Mouse (Mus musculus): Measurements from ENCODE around the gene Capn13. TPM values are rescaled to one million over a fixed set of nuclear protein-coding genes. Genes with fewer than 3 reads are reported as not detected.

Gene Capn13
- polyA plus RNA-seq, 1 experiment from 2014 or later: not detected

DNA sequence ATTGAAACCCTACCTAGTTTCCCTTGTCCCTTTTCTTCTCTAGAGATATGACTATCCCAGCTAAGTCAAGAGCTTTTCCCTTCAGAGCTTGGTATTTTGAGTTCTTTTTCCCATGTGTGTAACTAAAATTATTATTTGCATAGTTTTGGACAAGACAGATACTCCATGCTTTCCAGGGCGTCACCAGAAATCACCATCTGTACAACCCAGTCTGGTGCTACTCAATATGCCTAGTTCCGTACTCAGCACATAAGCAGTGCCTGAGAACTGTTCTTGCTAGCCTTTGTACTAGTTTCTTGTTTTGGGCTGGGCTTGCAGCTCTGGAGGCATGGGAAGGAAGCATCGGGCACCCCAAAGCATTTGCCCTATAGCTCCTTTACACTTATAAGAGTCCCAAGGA lies 19.0 kb downstream of the Capn13 start:
- Histone ChIP-seq H3K4me3 (ENCODE audit: low read depth, low read length) (no peak overlapping the region), H3K9ac (ENCODE audit: low read depth, low read length) (no peak overlapping the region), H3K4me2 (no peak overlapping the region), H3K27me3 (replicated peaks; ENCODE audit: control insufficient read depth, insufficient read depth, low read length) (no peaks in the 10 kb centered on the region), H3K9me3 (ENCODE audit: control insufficient read depth, low read length) (no peaks in the 10 kb centered on the region), H3K27ac (ENCODE audit: low read depth, low read length) (no peak overlapping the region), H3K36me3 (ENCODE audit: control insufficient read depth, insufficient read depth, low read length) (no peaks in the 10 kb centered on the region), H3K4me1 (replicated peaks; ENCODE audit: control insufficient read depth, insufficient read depth, low read length) (no peaks in the 10 kb centered on the region)
- no peak for DNase-seq (ENCODE audit: low spot score)
- 85% methylated on average over 3 of the region's 3 CpGs for WGBS
- ATAC-seq (replicated peaks; ENCODE audit: low FRiP score): no peak

DNA sequence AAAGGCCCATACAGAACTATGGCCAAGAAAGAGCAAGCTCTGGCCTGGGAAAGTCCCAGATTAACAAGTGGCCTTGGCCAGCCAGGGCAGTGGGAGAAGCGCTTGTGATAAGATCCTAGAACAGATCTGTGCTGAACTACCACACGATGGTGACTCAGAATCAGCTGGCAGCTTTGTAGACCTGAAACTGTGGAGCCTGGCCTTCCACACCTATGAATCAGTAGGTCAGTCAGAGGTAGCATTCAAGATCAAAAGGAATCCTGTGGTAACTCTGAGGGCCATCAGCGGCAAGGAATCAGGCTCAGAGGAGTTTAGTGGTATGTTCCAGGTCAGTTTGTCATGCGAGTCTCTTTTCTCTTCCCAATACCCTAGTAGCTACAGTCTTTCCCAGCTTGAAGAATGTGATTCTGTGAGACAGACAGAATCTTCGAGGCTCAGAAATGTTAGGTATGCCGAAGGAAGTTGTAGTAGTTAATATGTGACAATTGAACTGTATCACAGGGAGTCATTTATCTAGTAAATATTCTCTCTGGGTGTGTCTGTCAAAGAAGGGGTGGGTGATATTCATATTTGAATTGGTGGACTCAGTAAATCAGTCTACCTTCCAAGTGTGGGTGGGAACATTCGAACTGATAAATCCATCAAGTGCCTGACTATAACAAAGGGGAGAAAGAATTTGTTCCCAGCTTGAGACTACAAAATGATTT lies 22.7 kb downstream of the Capn13 start:
- H3K27ac ChIP-seq (ENCODE audit: low read depth, low read length): no peak overlapping the region
- WGBS: 71% methylated on average over 7 of the region's 7 CpGs
- H3K4me3 ChIP-seq (ENCODE audit: low read depth, low read length): no peak overlapping the region
- no peaks in the 10 kb centered on the region for H3K4me1 ChIP-seq (replicated peaks; ENCODE audit: control insufficient read depth, insufficient read depth, low read length)
- no peaks in the 10 kb centered on the region for H3K9me3 ChIP-seq (ENCODE audit: control insufficient read depth, low read length)
- H3K4me2 ChIP-seq: no peak overlapping the region
- no peak for DNase-seq (ENCODE audit: low spot score)
- no peaks in the 10 kb centered on the region for H3K27me3 ChIP-seq (replicated peaks; ENCODE audit: control insufficient read depth, insufficient read depth, low read length)
- H3K36me3 ChIP-seq (ENCODE audit: control insufficient read depth, insufficient read depth, low read length): no peaks in the 10 kb centered on the region
- no peak overlapping the region for H3K9ac ChIP-seq (ENCODE audit: low read depth, low read length)
- no peak for ATAC-seq (replicated peaks; ENCODE audit: low FRiP score)

DNA sequence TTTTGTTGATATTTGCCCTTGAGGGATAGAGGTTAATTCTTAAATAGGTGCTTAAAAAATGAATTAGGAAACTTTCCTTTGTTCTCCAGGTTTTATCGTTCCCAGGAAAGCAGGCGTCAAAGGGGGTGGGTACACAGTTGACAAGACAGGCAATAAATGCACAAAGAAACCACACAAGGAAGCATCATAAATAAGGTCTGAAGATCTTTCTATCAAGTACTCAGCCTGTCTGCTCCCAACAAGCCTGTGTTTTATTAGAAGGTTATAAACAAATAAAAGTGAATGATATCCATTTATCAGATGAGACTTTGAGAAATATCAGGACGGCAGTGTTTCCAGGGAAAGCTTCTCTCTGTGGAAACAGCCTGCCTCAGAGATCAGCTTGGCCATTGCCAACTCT lies 33.3 kb downstream of the Capn13 start:
- Histone ChIP-seq H3K36me3 (ENCODE audit: control insufficient read depth, insufficient read depth, low read length) (no peaks in the 10 kb centered on the region), H3K4me2 (no peak overlapping the region), H3K4me3 (ENCODE audit: low read depth, low read length) (no peak overlapping the region), H3K27ac (ENCODE audit: low read depth, low read length) (no peak overlapping the region), H3K4me1 (replicated peaks; ENCODE audit: control insufficient read depth, insufficient read depth, low read length) (no peaks in the 10 kb centered on the region), H3K27me3 (replicated peaks; ENCODE audit: control insufficient read depth, insufficient read depth, low read length) (no peaks in the 10 kb centered on the region), H3K9me3 (ENCODE audit: control insufficient read depth, low read length) (no peaks in the 10 kb centered on the region), H3K9ac (ENCODE audit: low read depth, low read length) (no peak overlapping the region)
- ATAC-seq (replicated peaks; ENCODE audit: low FRiP score): no peak
- WGBS: 75% methylated on average over 3 of the region's 3 CpGs
- no peak for DNase-seq (ENCODE audit: low spot score)

DNA sequence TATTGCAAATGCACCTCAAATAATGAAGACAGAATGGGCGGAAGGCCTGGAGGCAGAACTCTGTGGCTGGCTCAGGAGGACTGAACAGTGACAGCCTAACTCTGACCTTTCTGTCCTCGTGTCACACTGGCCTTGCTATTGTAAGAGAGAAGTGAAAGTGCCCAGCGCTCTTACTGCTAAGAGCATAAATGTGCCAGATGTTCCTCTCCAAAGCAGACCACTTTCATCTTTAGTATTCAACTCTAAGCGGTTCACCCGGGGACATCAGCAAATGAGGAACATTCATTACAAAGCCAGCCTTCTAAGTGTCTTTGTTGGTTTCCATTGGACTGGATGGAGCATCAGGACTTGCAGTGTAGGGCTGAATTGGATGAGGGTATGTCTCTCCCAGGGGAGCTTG lies 39.6 kb downstream of the Capn13 start:
- WGBS: 78% methylated on average over 5 of the region's 5 CpGs
- no peak for ATAC-seq (replicated peaks; ENCODE audit: low FRiP score)
- Histone ChIP-seq H3K27ac (ENCODE audit: low read depth, low read length) (no peak overlapping the region), H3K4me1 (replicated peaks; ENCODE audit: control insufficient read depth, insufficient read depth, low read length) (no peaks in the 10 kb centered on the region), H3K27me3 (replicated peaks; ENCODE audit: control insufficient read depth, insufficient read depth, low read length) (no peaks in the 10 kb centered on the region), H3K4me3 (ENCODE audit: low read depth, low read length) (no peak overlapping the region), H3K36me3 (ENCODE audit: control insufficient read depth, insufficient read depth, low read length) (no peaks in the 10 kb centered on the region), H3K9me3 (ENCODE audit: control insufficient read depth, low read length) (no peaks in the 10 kb centered on the region), H3K4me2 (no peak overlapping the region), H3K9ac (ENCODE audit: low read depth, low read length) (no peak overlapping the region)
- no peak for DNase-seq (ENCODE audit: low spot score)

DNA sequence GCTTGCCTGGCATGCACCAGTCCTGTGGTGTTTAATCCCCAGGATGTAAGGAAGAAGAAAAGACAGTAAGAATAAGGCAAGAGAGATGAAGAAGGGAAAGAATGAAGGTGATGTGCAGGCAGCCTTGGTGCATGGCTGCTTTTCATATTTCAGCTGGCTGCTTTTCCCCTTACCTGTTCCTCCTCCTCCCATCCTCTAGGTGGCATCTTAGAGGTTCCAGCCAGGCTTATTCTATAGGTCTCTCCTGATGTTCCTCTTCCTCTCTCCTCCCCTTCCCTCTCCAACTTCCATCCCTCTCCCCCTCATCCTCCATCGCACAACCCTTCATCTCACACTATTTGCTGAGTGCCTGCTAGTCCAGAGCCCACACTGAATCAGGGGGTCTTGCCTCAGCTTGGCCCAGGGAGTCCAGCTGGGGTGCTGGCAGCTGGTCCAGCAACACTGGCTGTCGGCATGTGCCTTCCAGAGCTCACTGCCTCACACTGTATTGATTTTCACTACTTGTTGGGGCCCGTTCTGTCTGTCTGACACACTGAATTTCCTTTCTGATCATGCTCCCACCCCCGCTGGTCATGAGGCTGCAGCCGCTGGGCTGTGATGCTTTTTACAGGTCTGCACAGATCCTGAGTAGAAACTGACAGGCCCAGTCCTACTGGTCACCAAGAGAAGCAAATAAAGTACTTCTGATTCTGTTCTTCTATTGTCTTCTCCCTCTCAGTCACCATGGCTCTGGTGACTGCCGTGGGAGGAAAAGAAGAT lies 56.9 kb downstream of the Capn13 start:
- Histone ChIP-seq H3K4me3 (ENCODE audit: low read depth, low read length) (no peak overlapping the region), H3K9ac (ENCODE audit: low read depth, low read length) (no peak overlapping the region), H3K4me1 (replicated peaks; ENCODE audit: control insufficient read depth, insufficient read depth, low read length) (no peaks in the 10 kb centered on the region), H3K27me3 (replicated peaks; ENCODE audit: control insufficient read depth, insufficient read depth, low read length) (no peaks in the 10 kb centered on the region), H3K36me3 (ENCODE audit: control insufficient read depth, insufficient read depth, low read length) (no peaks in the 10 kb centered on the region), H3K27ac (ENCODE audit: low read depth, low read length) (no peak overlapping the region), H3K9me3 (ENCODE audit: control insufficient read depth, low read length) (no peaks in the 10 kb centered on the region), H3K4me2 (no peak overlapping the region)
- DNase-seq (ENCODE audit: low spot score) (no peak), ATAC-seq (replicated peaks; ENCODE audit: low FRiP score) (no peak)
- WGBS: 66% methylated on average over 6 of the region's 6 CpGs

DNA sequence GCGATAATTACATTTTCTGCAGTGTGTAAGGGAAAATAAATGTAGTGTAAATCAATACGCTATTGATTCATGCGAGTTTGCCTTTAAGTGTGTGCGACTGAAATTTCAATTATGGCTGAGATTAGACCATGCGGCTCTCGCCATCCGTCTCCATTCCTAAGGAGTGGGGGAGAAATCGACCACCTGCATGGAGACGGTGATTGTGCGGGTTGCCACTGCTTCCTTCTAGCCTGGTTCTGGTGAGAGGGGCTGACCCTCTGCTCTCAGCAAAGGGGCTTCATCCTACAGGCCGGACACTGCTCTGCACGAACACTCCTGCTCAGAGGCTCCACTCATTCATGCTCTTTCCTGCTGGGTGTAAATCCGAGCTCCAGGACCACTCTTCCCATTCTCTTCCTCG lies 58.0 kb downstream of the Capn13 start:
- H3K36me3 ChIP-seq (ENCODE audit: control insufficient read depth, insufficient read depth, low read length): no peaks in the 10 kb centered on the region
- DNase-seq (ENCODE audit: low spot score) (no peak), ATAC-seq (replicated peaks; ENCODE audit: low FRiP score) (no peak)
- H3K4me1 ChIP-seq (replicated peaks; ENCODE audit: control insufficient read depth, insufficient read depth, low read length): no peaks in the 10 kb centered on the region
- no peak overlapping the region for H3K9ac ChIP-seq (ENCODE audit: low read depth, low read length)
- H3K4me2 ChIP-seq: no peak overlapping the region
- H3K9me3 ChIP-seq (ENCODE audit: control insufficient read depth, low read length): no peaks in the 10 kb centered on the region
- no peaks in the 10 kb centered on the region for H3K27me3 ChIP-seq (replicated peaks; ENCODE audit: control insufficient read depth, insufficient read depth, low read length)
- no peak overlapping the region for H3K27ac ChIP-seq (ENCODE audit: low read depth, low read length)
- WGBS: 84% methylated on average over 14 of the region's 14 CpGs
- H3K4me3 ChIP-seq (ENCODE audit: low read depth, low read length): no peak overlapping the region

DNA sequence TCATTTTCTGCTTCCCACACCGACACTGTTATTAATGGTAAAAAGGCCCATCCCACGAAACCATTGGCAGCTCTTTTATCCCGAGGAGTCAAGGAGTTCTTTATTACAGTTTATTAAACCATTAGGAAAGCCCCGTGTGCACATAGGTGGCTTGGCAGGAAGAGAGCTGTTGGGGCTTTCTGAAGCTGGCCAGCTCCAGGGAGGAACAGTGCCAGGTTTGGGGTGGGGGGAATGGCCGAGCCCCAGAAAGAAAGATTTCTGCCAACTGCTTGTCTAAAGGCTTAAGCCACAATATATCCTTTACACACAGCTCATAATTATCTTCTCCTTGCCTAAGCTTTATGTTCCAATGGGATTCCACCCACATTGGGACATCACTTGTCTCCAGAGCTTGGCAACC lies 71.6 kb downstream of the Capn13 start:
- WGBS: 71% methylated on average over 5 of the region's 5 CpGs
- Histone ChIP-seq H3K4me2 (no peak overlapping the region), H3K27ac (ENCODE audit: low read depth, low read length) (no peak overlapping the region), H3K27me3 (replicated peaks; ENCODE audit: control insufficient read depth, insufficient read depth, low read length) (no peaks in the 10 kb centered on the region), H3K9ac (ENCODE audit: low read depth, low read length) (no peak overlapping the region), H3K9me3 (ENCODE audit: control insufficient read depth, low read length) (no peaks in the 10 kb centered on the region), H3K4me1 (replicated peaks; ENCODE audit: control insufficient read depth, insufficient read depth, low read length) (no peaks in the 10 kb centered on the region), H3K36me3 (ENCODE audit: control insufficient read depth, insufficient read depth, low read length) (no peaks in the 10 kb centered on the region), H3K4me3 (ENCODE audit: low read depth, low read length) (no peak overlapping the region)
- ATAC-seq (replicated peaks; ENCODE audit: low FRiP score) (no peak), DNase-seq (ENCODE audit: low spot score) (no peak)

DNA sequence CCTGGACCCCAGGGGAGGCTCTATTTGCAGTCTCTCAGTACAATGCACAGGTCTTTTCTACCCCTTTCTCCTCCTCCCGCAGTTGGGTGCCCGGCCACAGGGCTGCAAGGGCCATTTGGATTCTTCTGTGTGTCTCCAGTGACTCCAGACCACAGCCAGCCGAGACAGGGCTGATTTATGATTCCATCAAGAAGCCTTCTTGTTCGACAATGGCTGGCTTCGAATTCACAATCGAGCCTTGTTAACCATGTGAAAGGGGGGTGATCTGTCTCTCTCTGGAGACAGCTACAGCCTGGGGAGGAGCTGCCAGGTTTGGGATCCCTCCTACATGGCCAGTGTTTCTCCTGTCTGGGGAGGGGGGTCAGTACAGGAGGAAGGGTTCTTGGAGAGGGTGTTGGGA lies 75.4 kb downstream of the Capn13 start:
- no peak for ATAC-seq (replicated peaks; ENCODE audit: low FRiP score)
- H3K27ac ChIP-seq (ENCODE audit: low read depth, low read length): no peak overlapping the region

DNA sequence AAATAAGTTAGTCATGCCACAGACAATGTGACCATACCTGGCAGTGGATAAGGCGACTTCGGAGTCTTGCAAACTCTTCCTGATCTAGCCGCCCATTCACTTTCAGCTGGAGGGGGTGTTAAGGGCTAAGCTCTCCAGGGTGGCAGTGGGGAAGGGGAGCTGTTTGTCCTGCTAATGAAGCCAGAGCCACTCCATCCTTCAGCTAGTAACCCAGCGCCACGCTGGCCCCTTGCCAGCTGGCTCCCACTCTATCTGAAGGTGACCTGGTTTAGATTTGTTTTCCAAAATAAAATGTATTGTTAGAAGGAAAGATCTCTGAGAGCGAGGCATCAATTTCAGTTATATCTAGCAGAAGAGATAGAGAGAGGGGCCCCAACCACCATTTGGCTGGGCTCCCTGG lies 75.9 kb downstream of the Capn13 start:
- no peaks in the 10 kb centered on the region for H3K36me3 ChIP-seq (ENCODE audit: control insufficient read depth, insufficient read depth, low read length)
- ATAC-seq (replicated peaks; ENCODE audit: low FRiP score) (no peak), DNase-seq (ENCODE audit: low spot score) (no peak)
- H3K27me3 ChIP-seq (replicated peaks; ENCODE audit: control insufficient read depth, insufficient read depth, low read length): no peaks in the 10 kb centered on the region
- no peaks in the 10 kb centered on the region for H3K9me3 ChIP-seq (ENCODE audit: control insufficient read depth, low read length)
- H3K9ac ChIP-seq (ENCODE audit: low read depth, low read length): no peak overlapping the region
- H3K4me1 ChIP-seq (replicated peaks; ENCODE audit: control insufficient read depth, insufficient read depth, low read length): no peaks in the 10 kb centered on the region
- H3K4me2 ChIP-seq: no peak overlapping the region
- no peak overlapping the region for H3K27ac ChIP-seq (ENCODE audit: low read depth, low read length)
- 58% methylated on average over 6 of the region's 6 CpGs for WGBS
- no peak overlapping the region for H3K4me3 ChIP-seq (ENCODE audit: low read depth, low read length)

More for the DNA sequence above, 75.4 kb downstream of the Capn13 start:
- no peaks in the 10 kb centered on the region for H3K27me3 ChIP-seq (replicated peaks; ENCODE audit: control insufficient read depth, insufficient read depth, low read length)
- DNase-seq (ENCODE audit: low spot score): no peak
- H3K9ac ChIP-seq (ENCODE audit: low read depth, low read length): no peak overlapping the region
- no peaks in the 10 kb centered on the region for H3K4me1 ChIP-seq (replicated peaks; ENCODE audit: control insufficient read depth, insufficient read depth, low read length)
- 42% methylated on average over 6 of the region's 6 CpGs for WGBS
- H3K4me3 ChIP-seq (ENCODE audit: low read depth, low read length): no peak overlapping the region
- H3K36me3 ChIP-seq (ENCODE audit: control insufficient read depth, insufficient read depth, low read length): no peaks in the 10 kb centered on the region
- H3K4me2 ChIP-seq: no peak overlapping the region
- no peaks in the 10 kb centered on the region for H3K9me3 ChIP-seq (ENCODE audit: control insufficient read depth, low read length)
